Mouse (Mus musculus): ENCODE data around the gene Mfsd10. TPM values are rescaled to one million over a fixed set of nuclear protein-coding genes. Genes with fewer than 3 reads are reported as not detected.

Mfsd10 gene
- total RNA-seq (2021) = 1 to 10 TPM; 6.8 to 8.6 TPM
- long read RNA-seq, experiment 1, partial matches to known transcripts = 1 of 4 reads
- long read RNA-seq, experiment 1, other reads (novel, unspliced or antisense) = 1 of 4 reads
- long read RNA-seq, experiment 2, partial matches to known transcripts = 0 of 4 reads
- long read RNA-seq, experiment 2, other reads (novel, unspliced or antisense) = 0 of 4 reads

DNA sequence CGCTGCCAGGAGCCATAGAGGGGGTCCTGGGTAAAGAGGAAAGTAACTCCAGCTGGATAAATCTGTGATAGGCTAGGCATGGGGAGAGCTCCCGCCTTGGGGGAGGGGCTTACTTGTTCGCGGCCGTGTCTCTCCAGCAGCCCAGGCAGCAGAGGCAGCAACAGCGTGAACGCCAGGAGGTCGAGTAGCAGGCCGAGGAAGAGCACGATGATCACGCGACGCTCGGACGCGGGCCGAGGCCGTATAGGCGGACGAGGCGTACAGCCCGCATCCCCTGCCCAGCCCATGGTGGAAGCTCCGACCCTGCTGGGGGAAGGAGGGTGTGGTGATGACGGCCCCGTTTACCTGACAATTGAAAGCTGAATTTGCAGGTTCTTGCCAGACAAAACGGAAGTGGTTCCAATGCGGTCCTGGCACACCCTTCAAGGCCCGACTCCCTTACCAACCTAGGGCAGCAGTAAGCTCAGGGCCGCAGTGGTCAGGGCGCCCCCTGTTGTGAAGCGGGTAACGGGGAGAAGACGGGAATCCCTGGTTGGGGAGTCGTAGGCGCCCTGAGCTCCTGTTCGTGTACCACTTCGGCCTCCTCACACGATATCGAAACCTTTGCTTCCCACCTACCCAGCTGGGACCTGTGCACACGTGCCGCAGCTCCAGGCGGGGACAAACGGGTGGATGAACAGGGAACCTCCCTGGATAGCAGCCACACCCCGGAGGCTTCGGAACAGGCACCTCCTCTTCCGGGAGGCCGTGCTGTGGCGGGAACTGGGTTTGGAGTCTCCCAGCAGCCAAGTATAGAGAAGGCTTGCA, at the start of gene Mfsd10:
TSS of gene Mfsd10 (minus strand) at position 732 of the 807 bp plus-strand sequence.
- DNase-seq = peak; percentile 87 to 90

DNA sequence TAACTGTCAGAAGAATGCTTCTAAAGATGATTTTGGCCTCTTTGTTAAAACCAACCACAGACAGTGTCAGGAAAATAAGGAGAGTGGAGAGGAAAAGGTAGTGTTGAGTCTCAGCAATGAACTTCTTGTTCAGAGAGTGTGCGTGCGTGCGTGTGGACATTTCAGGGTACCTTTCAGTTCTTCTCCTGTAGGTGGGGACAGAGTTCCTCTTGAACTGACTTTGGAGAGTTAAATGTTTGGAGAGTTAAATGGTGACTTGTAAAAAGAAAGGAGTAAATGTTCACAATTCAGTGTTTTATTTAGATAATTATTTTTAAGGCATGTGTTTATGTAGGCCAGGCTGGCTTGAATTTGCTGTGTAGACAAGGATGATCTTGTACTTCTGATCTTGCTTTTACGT, 33.3 kb upstream of the Mfsd10 start:
- DNase-seq = no peak

DNA sequence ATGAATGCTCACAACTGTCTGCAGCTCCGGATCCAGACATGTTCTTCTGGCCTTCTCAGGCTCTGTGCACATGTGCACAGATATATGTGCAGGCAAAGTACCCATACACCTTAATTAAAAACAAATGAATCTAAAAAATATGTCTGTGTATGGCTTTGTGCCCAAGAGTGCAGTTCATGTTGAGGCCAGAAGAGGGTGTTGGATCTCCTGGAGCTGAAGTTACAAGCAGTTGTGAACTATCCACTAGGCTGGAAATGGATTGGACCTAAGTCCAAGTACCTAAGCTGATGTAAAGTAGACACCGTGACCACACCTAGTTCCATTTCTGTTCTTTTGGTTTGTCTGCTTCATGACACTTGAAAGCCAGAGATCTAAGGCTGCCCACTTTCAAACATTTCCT, 32.5 kb upstream of the Mfsd10 start:
- no peak for DNase-seq

DNA sequence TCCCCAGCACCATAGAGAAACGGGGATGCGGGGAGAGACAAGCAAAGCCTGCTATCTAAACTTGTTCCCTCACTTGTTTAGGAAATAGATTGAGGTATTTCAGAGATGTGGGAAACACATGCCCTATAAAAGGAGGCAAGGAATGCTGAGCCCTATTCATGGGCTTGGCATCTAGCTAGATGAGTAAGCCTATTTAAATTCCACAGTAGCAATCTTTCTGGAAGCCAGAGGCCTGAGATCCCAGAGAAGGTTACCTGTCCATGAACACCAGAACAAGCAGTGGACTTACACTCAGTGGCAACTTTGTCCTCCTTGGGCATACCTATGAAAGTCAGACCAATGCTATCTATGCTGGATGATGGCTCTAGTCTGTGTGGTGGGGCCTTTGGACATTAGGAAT, 26.2 kb upstream of the Mfsd10 start:
- no peak for DNase-seq

DNA sequence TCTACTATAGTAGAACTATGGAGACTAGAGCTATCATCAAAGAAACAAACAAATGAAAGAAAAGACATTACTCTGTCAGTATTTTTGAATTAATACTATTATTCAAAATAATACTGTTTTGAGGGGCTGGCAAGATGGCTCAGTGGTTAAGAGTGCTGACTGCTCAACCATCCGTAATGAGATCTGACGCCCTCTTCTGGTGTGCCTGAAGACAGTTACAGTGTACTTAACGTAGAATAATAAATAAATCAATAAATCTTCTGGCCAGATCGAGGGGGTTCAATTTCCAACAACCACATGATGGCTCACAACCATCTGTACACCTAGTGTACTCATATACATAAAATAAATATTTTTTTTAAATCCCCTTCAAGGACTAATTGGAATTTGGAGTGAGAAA, 24.9 kb upstream of the Mfsd10 start:
- no peak for DNase-seq

DNA sequence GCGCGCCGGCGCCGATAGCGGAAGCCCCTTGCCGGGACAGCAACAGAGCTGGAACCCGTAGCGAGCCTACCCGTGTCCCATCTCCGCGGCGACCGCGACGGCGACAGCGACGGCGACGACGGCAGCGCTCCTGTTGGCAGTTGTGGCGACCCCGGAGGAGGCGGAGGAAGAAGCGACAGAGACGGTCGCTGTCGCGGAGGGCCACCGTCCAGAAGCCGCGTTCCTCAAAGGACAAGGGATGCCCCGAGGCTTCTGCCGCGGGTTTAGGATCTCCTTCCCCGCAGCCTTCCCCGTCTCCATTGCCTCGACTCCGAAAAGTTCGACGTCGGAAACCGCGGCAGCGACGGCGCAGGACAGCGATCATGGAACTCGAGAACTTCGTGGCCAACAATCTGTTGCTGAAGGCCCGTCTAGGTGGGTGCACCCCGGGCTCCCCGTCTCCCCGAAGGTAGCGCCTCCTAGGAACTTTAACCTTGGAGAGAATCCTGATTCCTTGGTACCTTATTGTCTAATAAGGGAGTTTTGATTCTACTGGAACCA, 23.6 kb upstream of the Mfsd10 start:
- DNase-seq = no peak

DNA sequence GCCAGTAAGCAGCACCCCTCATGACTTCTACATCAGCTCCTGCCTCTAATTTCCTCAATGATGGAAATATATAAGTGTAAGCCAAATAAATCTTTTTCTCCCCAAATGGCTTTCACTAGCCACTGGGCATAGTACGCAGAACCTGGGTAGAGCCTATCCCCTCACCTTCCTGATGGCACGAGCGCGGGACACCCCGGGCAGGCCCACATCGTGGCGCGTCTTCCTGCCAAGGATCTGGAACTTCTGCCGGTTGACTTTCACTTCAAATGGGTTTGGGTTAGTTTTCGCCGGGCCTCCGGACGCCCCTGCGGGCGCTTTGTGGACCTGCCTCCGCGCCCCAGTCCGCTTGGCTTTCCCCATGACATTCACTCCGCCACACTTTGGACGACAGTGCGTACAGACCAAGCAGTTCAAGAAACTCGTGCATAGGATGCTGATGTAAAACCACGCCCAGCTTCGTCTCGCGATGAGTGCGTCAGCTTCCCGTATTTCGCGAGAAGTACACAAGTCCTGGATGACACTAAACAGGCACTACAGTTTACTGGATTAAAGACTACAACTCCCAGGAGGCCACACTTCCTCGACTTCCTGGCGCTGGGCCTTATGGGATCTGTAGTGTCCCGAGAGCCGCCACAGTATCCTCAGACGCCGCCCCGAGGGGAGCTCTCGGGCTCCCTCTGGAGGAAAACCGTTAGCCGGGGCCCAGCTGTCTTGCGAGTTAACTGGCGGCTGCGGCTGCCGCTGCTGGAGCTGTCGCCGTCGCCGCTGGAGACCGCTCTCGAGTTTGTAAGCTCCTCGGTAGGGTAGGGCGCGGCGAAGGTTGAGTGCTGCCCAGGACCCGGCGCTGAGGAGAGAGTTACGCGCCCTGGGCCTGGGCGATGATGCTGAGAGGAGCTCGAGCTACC, 22.9 kb upstream of the Mfsd10 start, which contains the start of the genes Nop14 and Grk4:
TSS of gene Nop14 (minus strand) at position 463 of the 905 bp plus-strand sequence.
TSS of gene Grk4 (plus strand) at position 694 of the 905 bp plus-strand sequence.
- DNase-seq = peak; percentile 100

DNA sequence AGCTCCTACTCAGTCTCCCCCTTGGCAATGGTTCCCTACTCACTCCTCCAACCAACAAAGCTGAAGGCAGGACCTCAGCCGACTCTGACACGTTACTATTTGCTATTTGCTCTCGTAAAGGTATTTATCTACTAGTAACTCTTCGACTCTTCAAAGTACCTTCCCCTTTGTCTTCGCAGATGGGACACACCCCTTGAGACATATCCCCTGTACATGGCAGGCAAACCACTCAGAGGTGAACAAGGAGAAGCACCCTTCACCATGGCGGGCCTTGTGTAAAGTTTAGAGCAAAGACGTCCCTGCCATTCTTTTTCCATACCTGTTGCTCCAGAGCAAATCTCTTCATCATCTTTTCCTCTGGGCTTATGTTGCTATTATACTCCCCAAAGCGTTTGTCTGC, 20.5 kb upstream of the Mfsd10 start:
- DNase-seq = no peak

DNA sequence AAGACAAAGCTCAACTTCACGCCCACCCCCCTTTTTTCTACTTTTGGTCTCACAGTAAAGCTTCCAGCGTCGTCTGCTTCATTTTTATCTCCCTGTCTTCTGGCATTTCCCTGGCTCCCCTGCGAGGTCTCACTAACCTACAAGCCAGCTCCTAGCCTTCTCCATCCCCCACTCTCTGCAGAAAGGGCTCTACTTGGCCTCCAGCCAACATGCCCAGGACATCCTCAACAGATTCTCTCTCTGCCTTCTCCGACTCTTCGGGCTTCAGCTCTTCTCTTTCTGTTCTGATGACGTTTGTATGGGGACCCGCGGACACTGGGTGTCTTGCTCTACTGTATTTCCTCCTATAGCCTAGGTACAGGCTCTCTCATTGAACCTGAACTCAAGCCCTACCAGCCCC, 17.9 kb upstream of the Mfsd10 start:
- DNase-seq = no peak

DNA sequence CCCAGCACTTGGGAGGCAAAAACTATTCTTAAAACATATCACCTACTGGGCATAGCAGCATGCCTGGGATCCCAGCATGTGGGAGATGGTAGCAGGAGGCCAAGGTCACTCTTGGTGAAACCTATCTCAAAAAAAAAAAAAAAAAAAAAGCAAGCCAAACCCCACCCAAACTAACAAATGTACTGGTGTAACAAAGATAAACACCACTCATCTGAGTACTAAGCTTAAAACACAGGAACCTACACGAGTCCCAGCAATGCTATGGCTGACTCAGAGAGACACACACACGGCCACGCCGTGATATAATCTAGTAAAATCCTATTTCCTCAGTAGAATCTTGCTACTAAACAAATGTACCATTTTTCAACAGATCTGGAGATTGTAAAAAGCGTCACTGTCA, 15.9 kb upstream of the Mfsd10 start:
- no peak for DNase-seq

DNA sequence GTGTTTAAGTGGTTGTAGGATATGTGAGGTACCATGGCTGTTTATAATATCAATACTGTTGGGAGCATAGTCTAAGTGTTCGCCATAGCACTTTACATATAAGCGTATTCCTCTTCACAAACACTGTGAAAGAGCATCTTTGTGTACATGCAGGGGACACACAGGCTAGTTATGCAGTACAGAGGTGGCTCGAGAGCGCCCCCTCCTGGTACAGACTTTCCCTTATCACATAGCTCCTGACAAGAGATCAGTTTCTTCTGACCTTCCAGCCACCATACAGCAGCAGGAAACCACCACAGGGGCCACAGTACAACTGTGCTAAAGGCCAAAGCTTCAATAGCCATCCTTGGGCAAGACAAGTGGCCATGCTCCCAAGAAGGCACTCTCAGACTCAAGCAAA, 10.6 kb upstream of the Mfsd10 start:
- peak; percentile 43 to 81 for DNase-seq

DNA sequence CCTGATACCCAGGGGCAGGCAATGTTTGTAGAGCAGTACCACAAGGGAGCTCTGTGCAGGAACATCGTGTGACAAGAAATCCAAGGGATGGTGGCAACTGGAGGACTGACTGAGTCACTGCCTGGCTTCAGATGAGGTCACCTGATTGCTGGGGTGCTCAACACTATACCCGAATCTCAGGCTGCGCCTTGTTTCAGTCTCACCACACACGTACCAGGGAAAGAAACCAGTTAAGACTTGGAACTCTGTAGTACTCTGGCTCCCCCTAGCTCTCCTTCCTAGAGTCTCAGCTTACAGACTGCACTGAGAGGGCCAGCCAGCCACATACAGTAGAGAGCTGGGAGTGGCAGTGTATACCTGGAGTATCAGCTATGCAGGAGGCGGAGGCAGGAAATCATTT, 5.9 kb upstream of the Mfsd10 start:
- DNase-seq = peak; percentile 61 to 62

DNA sequence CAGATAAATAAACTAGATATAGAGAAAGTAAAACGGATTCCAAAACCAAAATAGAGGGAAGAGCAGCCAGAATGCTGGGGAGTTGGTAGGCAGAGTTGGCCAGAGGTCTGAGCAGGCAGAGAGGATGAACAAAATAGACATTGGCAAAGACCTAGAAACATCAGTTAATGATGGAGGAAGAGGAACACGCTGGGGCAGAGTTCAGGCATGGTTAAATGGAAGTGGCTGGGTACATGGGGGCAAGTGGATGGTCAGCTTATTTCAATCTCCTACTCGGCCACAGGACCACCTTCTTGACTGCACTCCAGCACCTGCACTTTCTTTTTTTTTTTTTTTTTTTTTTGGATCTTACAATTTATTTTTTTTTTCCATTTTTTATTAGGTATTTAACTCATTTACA, 5.0 kb upstream of the Mfsd10 start:
- no peak for DNase-seq

DNA sequence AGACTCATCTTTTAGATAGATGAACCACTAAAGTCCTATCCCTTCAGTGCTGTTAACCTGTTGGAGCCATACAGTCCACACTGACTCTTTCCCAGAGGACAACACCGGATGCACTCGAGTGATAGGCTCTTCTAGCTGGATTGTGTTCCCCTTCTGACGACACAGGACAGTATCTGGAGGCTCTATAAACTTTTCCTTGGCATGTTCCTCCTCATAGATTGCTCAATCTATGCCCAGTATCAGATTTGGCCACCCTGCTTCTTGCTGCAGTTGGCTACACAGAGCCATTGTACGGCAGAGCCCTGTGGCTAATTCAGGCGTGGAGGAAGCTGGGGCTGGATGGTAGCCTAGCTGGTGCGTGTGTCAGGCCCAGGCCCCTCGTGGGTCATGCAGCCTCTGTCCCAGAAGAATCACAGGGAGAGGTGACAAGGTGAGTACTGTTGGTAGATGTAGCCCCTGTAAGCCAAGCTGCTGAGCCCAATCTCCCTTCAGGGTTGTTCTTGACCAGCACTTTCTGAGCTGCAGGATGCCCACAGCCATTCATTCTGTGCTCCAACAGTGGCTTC, 662 bp upstream of the Mfsd10 start:
- DNase-seq = no peak

DNA sequence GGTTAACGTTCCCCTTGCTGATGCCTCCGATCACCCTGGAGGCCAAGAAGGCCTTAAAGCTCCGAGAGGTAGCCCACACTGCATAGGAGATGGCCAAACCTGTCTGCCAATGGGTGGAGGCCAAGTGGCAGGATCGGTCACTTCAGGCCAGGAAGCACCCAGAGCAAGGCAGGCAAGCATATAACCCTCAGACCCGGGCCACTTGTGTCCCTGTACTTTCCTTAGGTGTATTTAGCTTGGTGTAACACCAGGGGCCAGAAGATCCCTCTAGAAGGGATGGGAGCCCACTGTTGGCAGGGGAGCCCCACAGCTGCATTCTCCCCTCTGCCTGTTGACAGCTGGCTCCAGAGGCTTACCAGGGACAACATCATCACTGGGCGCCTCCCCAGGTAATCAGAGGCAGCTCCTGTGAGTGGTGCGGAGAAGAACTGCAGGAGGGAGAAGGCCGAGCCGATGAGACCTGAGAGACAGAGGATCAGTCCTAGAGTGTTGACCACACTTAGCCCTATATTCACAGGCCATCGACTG, 1.3 kb downstream of the Mfsd10 start:
- DNase-seq = peak in 1 of 2 experiments; percentile 14

DNA sequence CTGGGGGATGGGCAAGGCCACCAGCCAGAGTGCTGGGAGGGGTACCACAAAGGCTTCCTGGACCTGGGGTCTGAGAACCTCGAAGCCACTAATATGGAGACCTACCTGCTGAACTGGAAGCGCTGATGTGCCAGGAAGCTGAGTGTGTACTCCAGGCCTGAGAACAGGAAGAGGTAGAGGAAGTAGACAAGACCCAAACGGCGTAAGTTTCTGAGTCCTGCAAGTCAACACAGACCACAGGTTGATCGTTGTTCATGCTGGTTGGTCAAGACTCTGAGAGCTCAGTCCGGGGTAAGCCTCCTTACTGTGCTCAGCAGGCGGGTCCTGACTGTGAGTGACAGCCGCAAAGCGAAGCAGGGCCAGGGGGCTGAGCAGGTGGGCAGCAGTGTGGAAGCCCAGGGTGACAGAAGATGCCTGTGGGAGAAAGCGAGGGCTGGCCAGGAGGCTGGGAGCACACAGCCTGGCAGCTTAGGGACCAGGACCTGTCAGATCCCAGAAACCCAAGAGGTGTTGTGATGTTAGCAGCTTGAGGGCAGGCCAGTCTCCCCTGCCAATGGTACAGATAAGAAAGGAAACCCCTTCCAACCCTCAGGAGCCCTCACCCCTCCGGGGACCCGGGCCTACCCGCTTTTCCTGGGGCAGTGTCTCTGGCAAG, 2.1 kb downstream of the Mfsd10 start:
- peak in 1 of 2 experiments; percentile 14 for DNase-seq

DNA sequence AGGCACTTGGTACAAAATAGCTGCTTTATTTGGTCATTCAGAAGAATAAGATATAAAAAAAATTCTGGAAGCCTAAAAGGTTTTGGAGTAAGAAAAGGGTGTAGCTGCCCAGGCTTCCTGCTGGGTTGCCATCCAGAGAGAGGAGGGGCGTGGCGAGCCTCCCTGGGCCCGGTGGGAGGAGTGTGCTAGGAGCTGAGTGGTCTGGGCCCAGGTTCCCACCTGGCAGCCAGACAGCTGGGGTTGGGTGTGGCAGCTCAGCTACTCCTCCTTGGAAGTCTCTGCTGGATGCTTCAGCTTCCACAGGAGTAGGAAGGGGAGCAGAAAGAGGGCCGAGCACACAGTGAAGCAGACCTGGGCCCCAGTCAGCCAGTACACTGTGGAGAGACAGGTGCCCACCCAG, 3.4 kb downstream of the Mfsd10 start:
- peak; percentile 40 to 67 for DNase-seq

DNA sequence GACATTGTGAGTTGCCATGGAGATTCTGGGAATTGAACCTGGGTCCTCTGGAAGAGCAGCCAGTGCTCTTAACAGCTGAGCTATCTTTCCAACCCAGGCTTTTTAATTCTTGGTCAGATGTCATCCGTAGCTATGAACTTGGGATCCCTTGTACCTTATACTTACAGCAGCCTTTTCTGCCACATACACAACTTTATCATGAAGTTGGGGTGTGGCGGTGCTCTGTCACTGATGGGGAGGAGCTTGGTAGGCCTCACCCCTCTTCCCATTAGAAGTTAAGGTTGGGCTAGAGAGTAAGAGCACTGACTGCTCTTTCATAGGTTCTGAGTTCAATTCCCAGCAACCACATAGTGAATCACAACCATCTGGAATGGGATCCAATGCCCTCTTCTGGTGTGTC, 4.0 kb downstream of the Mfsd10 start:
- no peak for DNase-seq

DNA sequence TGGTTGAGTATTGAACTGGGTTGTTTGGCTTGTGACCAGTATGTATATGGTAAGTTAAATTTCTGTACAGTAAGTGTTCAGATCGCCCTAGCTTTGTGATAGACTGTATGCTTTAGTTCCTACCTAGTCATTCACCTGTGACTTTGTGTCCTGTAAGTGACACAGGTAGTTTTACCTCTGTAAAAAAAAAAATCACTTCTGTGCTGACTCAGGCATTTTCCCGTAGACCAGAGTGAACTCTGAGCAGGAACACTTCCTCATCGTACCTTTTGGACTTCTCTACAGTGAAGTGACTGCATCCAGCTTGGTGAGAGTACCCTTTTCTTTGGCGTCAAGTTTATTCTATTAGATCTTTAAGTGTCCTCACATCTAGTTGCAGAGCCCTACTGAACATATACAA, 27.0 kb downstream of the Mfsd10 start:
- no peak for DNase-seq

DNA sequence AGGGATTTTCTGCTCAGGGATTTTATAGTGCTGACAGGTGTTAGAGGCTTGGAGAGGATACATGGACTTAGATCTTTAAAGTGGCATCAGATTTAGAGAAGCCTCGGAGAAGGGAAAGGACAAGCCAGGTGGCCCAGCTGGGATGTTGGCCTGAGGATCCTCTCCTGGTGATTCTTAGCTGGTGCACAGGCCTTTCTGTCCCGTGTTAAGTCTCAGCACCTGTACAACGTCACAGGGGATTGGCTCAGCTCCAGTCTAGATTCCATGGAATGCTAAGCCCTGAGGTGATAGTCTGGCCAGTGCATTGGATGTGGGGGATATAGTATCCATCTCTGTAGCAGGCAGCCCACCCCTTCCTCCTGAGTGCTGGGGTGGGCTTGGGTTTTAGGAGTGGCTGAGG, 28.8 kb downstream of the Mfsd10 start:
- DNase-seq = no peak

Data from heart, adult 18-20 months (tissue).